Mouse (Mus musculus) left cerebral cortex, postnatal 14 days (tissue): Measurements from ENCODE around the gene Ceacam15. TPM values are rescaled to one million over a fixed set of nuclear protein-coding genes. Genes with fewer than 3 reads are reported as not detected.
"Not testable (repeated sequence)": the region's sequence is repeated elsewhere in the genome, so short reads cannot be mapped to it uniquely, and the experiment has no call there.

Experiments
- DNase-seq, 2 experiments: peaks; one replicate each; pipeline ENCODE4 v3.0.0; 2021 to 2022; ENCODE audit warnings: low spot score in 2 of 2, mixed read lengths in 1 of 2
- intact Hi-C: fragments of 180-260 bp; cut with DNase I; formaldehyde crosslinking; loops from one replicate; pipeline ENCODE4 v1.15.1; 2025
- total RNA-seq, 2 experiments: library from RNA; stranded (reverse); gene quantifications; 2 replicates each; pipeline ENCODE4 v1.2.3; 2021

Ceacam15 gene
- total RNA-seq, 2 experiments from 2014 or later, result not detected

GRCm38 (mm10) chr7:16633913-16634312, 41.6 kb downstream of the Ceacam15 start:
- DNase-seq, intact Hi-C loops: not testable (repeated sequence)

- no peak for DNase-seq
Observed at GRCm38 (mm10) chr7:16631932-16632331, 43.6 kb downstream of the Ceacam15 start.

GRCm38 (mm10) chr7:16631025-16631424, 44.5 kb downstream of the Ceacam15 start:
- no peak for DNase-seq
- intact Hi-C loops, result loop anchor here (2.0 kb wide), 1 partner anchor 64 kb away; no protein-coding TSS in a partner anchor

More at GRCm38 (mm10) chr7:16631932-16632331, 43.6 kb downstream of the Ceacam15 start:
- intact Hi-C loops, result loop anchor here (2.0 kb wide), 1 partner anchor 63 kb away; no protein-coding TSS in a partner anchor

GRCm38 (mm10) chr7:16629598-16630296, 45.8 kb downstream of the Ceacam15 start:
- peak; percentile 37 to 69 for DNase-seq
- intact Hi-C loops, result loop anchor here (1.0 to 5.0 kb wide), 3 partner anchors 65 to 183 kb away; no protein-coding TSS in a partner anchor

GRCm38 (mm10) chr7:16628096-16628771, 47.3 kb downstream of the Ceacam15 start:
- peak; percentile 77 to 82 for DNase-seq
- intact Hi-C loops, result loop anchor here (5.0 kb wide), 1 partner anchor 184 kb away; no protein-coding TSS in a partner anchor

GRCm38 (mm10) chr7:16623687-16624086, 51.8 kb downstream of the Ceacam15 start:
- no peak for DNase-seq
- intact Hi-C loops, result no loop called here

GRCm38 (mm10) chr7:16623131-16623530, 52.4 kb downstream of the Ceacam15 start:
- DNase-seq, result no peak
- intact Hi-C loops, result no loop called here

Other genes with a start within 250 kb of the Ceacam15 start
- 10 to 100 TPM; 90.4 to 90.8 TPM for gene Tmem160, start 222.9 kb downstream of the Ceacam15 start, total RNA-seq
- gene Npas1, start 198.0 kb downstream of the Ceacam15 start, total RNA-seq, result 10 to 100 TPM; 13.4 to 14.8 TPM
- 100 to 1,000 TPM; 138 to 148 TPM for gene Arhgap35, start 60.7 kb downstream of the Ceacam15 start, total RNA-seq
- not detected for gene Ceacam9, start 46.2 kb upstream of the Ceacam15 start, total RNA-seq
- 100 to 1,000 TPM; 349 to 363 TPM for gene Ap2s1, start 62.7 kb upstream of the Ceacam15 start, total RNA-seq
- gene Slc1a5, start 105.6 kb upstream of the Ceacam15 start, total RNA-seq, result 1 to 10 TPM; 3.8 to 5.7 TPM
- 100 to 1,000 TPM; 333 to 347 TPM for gene Strn4, start 140.2 kb upstream of the Ceacam15 start, total RNA-seq
- gene Fkrp, start 141.0 kb upstream of the Ceacam15 start, total RNA-seq, result 10 to 100 TPM; 50.3 to 57.2 TPM
- gene Prkd2, start 167.2 kb upstream of the Ceacam15 start, total RNA-seq, result 1 to 10 TPM; 9.0 to 9.3 TPM
- 100 to 1,000 TPM; 130 to 141 TPM for gene Dact3, start 199.6 kb upstream of the Ceacam15 start, total RNA-seq
- gene Gng8, start 216.1 kb upstream of the Ceacam15 start, total RNA-seq, result 1 to 10 TPM; 1.2 to 1.5 TPM
- under 1 TPM in 1 of 2 experiments, not detected in 1; 0.11 TPM for gene Ptgir, start 230.8 kb upstream of the Ceacam15 start, total RNA-seq
- 1,000 to 10,000 TPM; 2,088 to 2,136 TPM for gene Calm3, start 248.4 kb upstream of the Ceacam15 start, total RNA-seq